Mouse (Mus musculus) cerebellum, postnatal 36 days (tissue): Measurements from ENCODE around the gene Gpd2.

Source experiments
- DNase-seq, 2 experiments: peaks; one replicate each; pipeline ENCODE4 v3.0.0; 2021 to 2022; ENCODE audit warnings: mixed read lengths in 2 of 2

The Gpd2 gene

DNA sequence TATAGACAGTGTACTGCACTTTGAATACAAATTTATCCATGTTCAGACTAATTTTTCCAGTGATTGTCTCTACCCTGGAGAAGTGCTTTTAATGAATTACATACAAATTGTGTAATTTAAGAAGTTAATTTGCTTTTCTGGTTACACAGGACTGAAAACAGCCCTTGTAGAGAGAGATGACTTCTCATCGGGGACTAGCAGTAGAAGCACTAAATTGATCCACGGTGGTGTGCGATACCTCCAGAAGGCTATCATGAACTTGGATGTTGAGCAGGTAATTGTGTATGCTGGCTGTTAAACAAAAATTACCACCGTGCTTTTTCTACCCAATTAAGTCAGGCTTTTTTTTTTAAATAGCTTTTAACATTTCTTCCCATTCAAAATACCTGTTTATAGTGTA lies 66.8 kb downstream of the Gpd2 start:
- no peak for DNase-seq

GRCm38 (mm10) chr2:57312268-57312797 lies 74.9 kb downstream of the Gpd2 start:
- no peak for DNase-seq

GRCm38 (mm10) chr2:57316055-57316454 lies 78.6 kb downstream of the Gpd2 start:
- DNase-seq: peak in 1 of 2 experiments; percentile 24

DNA sequence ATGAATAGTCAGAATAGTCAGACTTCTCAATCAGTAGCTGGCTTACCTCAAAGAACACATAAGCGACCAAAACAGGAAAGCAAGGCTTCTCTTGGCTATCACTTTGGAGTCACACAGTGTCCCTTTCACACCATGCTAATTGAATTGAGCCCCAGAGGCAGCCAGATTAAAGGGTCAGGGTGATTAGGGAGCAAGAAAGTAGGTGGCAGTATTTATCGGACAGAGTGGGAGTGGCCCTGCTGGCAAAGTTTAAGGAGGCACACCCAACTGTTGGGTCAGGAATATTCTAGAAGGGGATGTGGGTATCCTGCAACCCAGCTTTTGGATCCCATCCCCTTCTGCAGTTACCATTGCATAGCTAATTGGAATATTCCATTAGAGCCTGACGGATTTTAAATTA lies 80.9 kb downstream of the Gpd2 start:
- no peak for DNase-seq

DNA sequence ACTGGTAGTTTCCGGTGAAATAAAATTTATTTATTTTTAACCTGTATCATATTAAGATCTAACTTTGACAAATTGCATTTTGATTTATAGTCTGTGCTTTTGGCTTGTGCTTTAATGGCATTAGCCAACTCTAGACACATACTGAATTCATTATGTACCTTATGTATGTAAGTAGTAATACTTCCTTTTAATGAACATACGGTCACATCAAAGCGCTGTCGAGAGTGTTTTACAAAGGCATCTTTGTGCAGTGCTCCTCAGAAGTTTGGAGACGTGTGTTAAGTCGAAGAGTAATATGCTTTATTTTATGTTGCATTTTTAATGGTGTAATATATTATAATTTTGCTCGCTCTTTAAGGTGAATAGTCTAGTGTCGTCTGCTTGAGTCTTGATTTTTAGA lies 88.7 kb downstream of the Gpd2 start:
- DNase-seq: no peak

- DNase-seq: no peak
These were observed 91.9 kb downstream of the Gpd2 start for GRCm38 (mm10) chr2:57329327-57329726.

- DNase-seq: no peak
These were observed 93.4 kb downstream of the Gpd2 start for GRCm38 (mm10) chr2:57330812-57331211.

- no peak for DNase-seq
These were observed 93.8 kb downstream of the Gpd2 start for GRCm38 (mm10) chr2:57331266-57331665.

DNA sequence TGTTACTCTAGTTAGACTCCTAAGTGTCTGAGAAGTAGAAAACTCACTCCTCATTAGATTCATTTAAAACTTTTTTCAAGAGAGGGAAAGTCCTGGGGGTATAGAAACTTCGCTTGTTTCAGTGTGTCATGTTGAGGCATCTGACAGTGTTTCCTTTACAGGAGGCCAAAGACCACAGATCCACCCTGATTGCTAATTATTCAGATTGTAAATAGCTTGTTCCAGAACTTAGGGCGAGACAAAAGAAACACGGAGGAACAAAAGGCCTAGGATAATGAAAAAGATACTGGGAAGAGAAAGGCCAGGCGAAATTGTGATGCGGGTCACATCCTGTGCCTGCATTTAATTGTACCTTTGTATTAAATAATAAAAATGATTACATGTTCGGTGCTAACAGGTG lies 96.0 kb downstream of the Gpd2 start:
- DNase-seq: no peak

DNA sequence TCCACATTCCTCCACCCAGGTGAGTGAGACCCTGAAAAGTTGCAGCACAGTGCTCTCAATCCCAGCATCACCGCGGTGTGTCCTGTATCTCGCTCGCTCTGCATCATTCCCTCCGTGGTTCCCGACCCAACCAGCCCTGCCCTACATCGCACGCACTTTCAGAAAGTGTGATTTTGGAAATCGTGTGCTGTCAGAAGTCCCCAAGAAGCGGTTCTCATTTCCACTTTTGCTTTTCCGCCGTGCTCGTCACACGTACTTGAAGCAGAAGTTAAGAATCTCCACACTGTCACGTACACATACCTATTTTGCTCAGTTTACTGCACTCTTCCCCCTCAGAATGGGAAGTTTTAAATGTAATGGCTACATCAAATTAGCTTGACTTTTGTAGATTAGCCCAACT lies 98.0 kb downstream of the Gpd2 start:
- DNase-seq: no peak

DNA sequence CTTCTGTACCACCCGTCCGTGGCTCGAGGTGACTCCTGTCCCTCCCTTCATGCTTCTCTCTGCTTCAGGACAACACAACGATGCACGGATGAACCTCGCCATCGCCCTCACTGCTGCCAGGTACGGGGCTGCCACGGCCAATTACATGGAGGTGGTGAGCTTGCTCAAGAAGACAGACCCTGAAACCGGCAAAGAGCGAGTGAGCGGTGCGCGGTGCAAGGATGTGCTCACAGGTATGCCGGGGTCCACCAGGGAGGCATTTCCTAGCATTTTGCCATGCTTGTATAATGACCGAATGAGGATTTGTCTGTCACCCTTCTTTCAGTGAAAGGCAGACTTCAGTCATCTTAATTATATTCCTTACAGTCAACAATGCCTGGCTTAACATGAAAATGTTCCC lies 101.3 kb downstream of the Gpd2 start:
- no peak for DNase-seq

DNA sequence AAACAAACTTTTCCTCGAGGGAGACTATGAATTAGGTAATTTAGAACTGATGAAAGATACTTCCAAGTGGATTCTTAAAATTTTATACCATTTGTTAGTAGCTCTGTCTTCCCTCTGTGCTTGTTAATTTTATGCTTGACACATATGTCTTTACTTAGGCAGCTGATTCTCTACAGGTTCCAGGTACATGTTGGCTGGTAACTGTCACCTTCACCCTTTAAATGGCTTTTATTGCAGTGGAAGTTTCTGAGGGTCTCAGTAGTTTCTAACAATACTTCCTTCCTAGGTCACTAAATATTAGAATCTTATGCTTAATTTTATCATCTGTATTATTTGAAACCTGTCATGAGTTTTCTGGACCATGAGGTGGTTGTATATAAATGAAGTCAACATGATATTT lies 105.5 kb downstream of the Gpd2 start:
- DNase-seq: no peak

DNA sequence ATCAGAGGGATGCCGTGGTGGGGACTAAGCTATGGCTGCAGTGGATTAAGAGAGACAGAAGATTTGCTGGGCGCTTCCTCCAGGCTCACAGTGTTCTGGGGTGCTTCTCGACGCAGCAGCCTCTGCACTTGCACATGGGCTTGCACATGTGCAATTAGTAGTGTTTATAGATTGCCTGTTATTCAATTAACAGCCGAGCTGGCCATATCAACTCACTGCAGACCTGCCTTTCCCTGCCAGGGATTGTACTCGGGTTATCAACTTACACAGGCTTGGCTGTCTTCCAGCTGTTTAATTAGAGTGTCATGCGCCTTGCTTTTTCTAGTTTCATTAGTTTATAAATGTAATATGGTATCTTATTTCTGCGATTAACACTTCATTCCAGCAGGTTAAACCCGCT lies 113.2 kb downstream of the Gpd2 start:
- no peak for DNase-seq

GRCm38 (mm10) chr2:57353722-57354432 lies 116.4 kb downstream of the Gpd2 start:
- no peak for DNase-seq

- no peak for DNase-seq
These were observed 117.4 kb downstream of the Gpd2 start for GRCm38 (mm10) chr2:57354848-57355247.

GRCm38 (mm10) chr2:57356222-57356822 lies 118.9 kb downstream of the Gpd2 start:
- DNase-seq: no peak

DNA sequence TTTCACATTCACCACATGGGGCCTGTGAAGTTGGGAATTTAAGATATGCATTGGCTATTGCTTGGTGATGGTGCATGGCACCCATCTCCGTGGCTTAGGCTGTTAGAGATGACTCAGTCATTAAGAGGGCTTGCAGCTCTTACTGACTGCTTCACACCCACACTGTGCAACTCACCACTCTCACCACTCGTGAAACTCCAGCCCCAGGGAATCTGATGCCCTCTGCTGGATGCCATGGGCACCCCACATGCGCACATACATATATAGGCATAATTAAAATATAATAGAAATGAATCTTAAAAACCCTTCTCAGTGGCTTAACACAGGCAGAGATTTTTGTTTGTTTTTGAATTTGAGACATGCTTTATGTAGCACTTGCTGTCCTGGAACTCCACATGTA lies 125.1 kb downstream of the Gpd2 start:
- DNase-seq: no peak

DNA sequence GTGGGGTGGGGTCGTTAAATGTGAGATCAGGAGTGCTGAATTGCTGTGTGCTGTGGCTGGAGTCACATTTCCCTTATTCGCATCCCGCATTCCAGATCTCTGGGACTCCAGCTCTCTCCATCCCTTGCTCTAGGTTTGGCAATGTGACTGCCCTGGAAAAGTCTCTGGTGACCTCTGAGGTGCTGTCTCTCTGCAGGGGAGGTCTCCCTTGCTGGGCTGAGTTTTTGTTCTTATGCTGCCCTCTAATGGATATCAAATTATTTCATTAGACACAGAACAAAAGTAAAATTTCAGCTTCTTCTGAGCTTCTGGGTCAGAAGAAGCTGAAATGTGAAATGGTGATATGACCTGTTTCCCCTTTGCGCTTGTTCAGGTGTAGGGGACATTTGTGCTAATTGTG lies 137.2 kb downstream of the Gpd2 start:
- peak; percentile 15 to 34 for DNase-seq

- DNase-seq: no peak
These were observed 137.9 kb downstream of the Gpd2 start for GRCm38 (mm10) chr2:57375138-57375837.

GRCm38 (mm10) chr2:57378147-57378889 lies 140.9 kb downstream of the Gpd2 start:
- no peak for DNase-seq

DNA sequence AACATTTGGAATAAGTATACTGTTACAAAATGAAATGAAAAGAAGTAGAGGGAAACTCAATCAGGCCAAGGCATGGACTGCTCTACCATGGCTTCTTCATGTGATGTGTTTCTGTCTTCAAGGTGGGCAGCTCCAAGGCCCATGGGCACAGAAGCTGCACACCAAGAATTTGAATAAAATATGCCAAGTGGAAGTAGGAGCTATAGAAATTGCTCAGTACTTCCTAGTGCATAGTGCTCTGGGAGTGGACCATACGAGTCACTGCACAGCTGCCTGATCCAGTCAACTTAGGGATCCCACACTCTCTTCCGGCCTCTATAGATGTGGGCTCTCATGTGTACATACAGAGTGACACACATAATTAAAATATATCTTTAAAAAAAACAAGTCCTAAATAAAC lies 147.2 kb downstream of the Gpd2 start:
- no peak for DNase-seq

GRCm38 (mm10) chr2:57387816-57388215 lies 150.4 kb downstream of the Gpd2 start:
- DNase-seq: no peak

DNA sequence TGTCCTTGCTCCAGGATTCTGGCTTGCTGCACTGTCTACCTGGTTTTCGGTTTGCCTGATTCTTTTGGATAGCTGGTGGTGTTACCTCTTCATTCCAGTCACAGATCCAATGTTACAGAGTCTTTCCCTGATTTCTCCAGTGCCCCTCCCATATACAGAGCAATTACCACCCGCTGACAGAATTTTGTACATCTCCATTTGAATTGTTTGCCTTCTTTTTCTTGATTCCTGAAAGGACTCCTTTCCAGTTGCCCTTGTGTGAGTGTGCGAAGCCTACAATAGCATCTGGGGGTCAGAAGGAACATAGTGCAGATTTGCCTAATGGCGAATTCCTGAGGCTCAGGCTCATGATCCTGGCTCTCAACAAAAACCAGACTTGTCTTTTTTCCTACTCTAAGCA lies 157.6 kb downstream of the Gpd2 start:
- no peak for DNase-seq
